Mouse (Mus musculus) heart, adult 10 weeks (tissue): ENCODE measurements around the gene Olfr1326-ps1. TPM values are rescaled to one million over a fixed set of nuclear protein-coding genes. Genes with fewer than 3 reads are reported as not detected.

ENCODE experiments used
- polyA plus RNA-seq: library from polyadenylated mRNA; stranded (reverse); fragments of 350-450 nt; fragmentation: Illumina TruSeq; extraction: RNeasy Lipid Tissue Mini Kit (QIAGEN cat#74804); gene quantifications from one replicate; pipeline ENCODE4 v1.2.3, GENCODE M21; 2014; ENCODE audit warnings: low read depth, low replicate concordance

Olfr1326-ps1 gene
- polyA plus RNA-seq = not detected

GRCm38 (mm10) chrX:74574788-74575187 is at the start of gene Olfr1326-ps1:
TSS of gene Olfr1326-ps1 (minus strand) at chrX:74574888.

GRCm38 (mm10) chrX:74592379-74592778 is 17.7 kb upstream of the Olfr1326-ps1 start, which contains the start of gene Olfr1325:
TSS of gene Olfr1325 (plus strand) at chrX:74592679.

Other genes starting within 250 kb of the Olfr1326-ps1 start
- 2.0 TPM for gene Plxna3, start 245.8 kb downstream of the Olfr1326-ps1 start, polyA plus RNA-seq
- gene Lage3, start 221.3 kb downstream of the Olfr1326-ps1 start, polyA plus RNA-seq = 31.3 TPM
- gene Ubl4a, start 201.7 kb downstream of the Olfr1326-ps1 start, polyA plus RNA-seq = 73.7 TPM
- gene Slc10a3, start 201.5 kb downstream of the Olfr1326-ps1 start, polyA plus RNA-seq = 7.1 TPM
- gene Fam3a, start 181.6 kb downstream of the Olfr1326-ps1 start, polyA plus RNA-seq = 25.7 TPM
- gene Ikbkg, start 181.6 kb downstream of the Olfr1326-ps1 start, polyA plus RNA-seq = 23.9 TPM
- gene G6pdx, start 145.7 kb downstream of the Olfr1326-ps1 start, polyA plus RNA-seq = 8.7 TPM
- not detected for gene Gm6880, start 93.5 kb downstream of the Olfr1326-ps1 start, polyA plus RNA-seq
- gene Olfr1325, start 17.8 kb upstream of the Olfr1326-ps1 start, polyA plus RNA-seq = not detected
- 1.2 TPM for gene Gm5640, start 70.7 kb upstream of the Olfr1326-ps1 start, polyA plus RNA-seq
- not detected for gene Gm6890, start 166.0 kb upstream of the Olfr1326-ps1 start, polyA plus RNA-seq